Mouse (Mus musculus): ENCODE measurements around the gene Fam243.

Fam243 gene

GRCm38 (mm10) chr16:92319353-92320109 lies 1.7 kb downstream of the Fam243 start:
- peak; percentile 76 to 78 for DNase-seq

- no peak for DNase-seq
Observed at GRCm38 (mm10) chr16:92316049-92316738, 5.0 kb downstream of the Fam243 start.

GRCm38 (mm10) chr16:92313953-92314741 lies 7.1 kb downstream of the Fam243 start:
- peak; percentile 57 to 61 for DNase-seq

- no peak for DNase-seq
Observed at GRCm38 (mm10) chr16:92309126-92309525, 12.1 kb downstream of the Fam243 start.

- DNase-seq: no peak
Observed at GRCm38 (mm10) chr16:92307947-92308346, 13.3 kb downstream of the Fam243 start.

GRCm38 (mm10) chr16:92305519-92305918 lies 15.7 kb downstream of the Fam243 start:
- peak; percentile 36 to 51 for DNase-seq

GRCm38 (mm10) chr16:92302506-92302905 lies 18.7 kb downstream of the Fam243 start:
- no peak for DNase-seq

- DNase-seq: no peak
Observed at GRCm38 (mm10) chr16:92301989-92302388, 19.3 kb downstream of the Fam243 start.

- no peak for DNase-seq
Observed at GRCm38 (mm10) chr16:92301412-92301806, 19.8 kb downstream of the Fam243 start.

- peak; percentile 92 for DNase-seq
Observed at GRCm38 (mm10) chr16:92300649-92301411, 20.4 kb downstream of the Fam243 start, which contains the start of gene Smim11. TSS of gene Smim11 (plus strand) at chr16:92301286.

GRCm38 (mm10) chr16:92295328-92295727 lies 25.9 kb downstream of the Fam243 start:
- no peak for DNase-seq

GRCm38 (mm10) chr16:92294267-92294970 lies 26.8 kb downstream of the Fam243 start:
- no peak for DNase-seq

GRCm38 (mm10) chr16:92292101-92292500 lies 29.1 kb downstream of the Fam243 start, which contains the start of gene Kcne2:
TSS of gene Kcne2 (plus strand) at chr16:92292389.
- no peak for DNase-seq

GRCm38 (mm10) chr16:92290045-92290444 lies 31.2 kb downstream of the Fam243 start:
- no peak for DNase-seq

- DNase-seq: no peak
Observed at GRCm38 (mm10) chr16:92288778-92289177, 32.5 kb downstream of the Fam243 start.

GRCm38 (mm10) chr16:92286609-92287008 lies 34.6 kb downstream of the Fam243 start:
- DNase-seq: peak; percentile 86 to 88

GRCm38 (mm10) chr16:92285068-92285467 lies 36.2 kb downstream of the Fam243 start:
- no peak for DNase-seq

- no peak for DNase-seq
Observed at GRCm38 (mm10) chr16:92282671-92283070, 38.6 kb downstream of the Fam243 start.

GRCm38 (mm10) chr16:92275526-92275925 lies 45.7 kb downstream of the Fam243 start:
- DNase-seq: no peak

- DNase-seq: no peak
Observed at GRCm38 (mm10) chr16:92274516-92274915, 46.7 kb downstream of the Fam243 start.
